Mouse (Mus musculus): ENCODE measurements around the gene Cdc42ep5.

- TF ChIP-seq POLR2A (IDR thresholded peaks at IDR 0.05; ENCODE audit: control insufficient read depth, extremely low read depth, insufficient read depth, low read length, poor library complexity) (no peak), CTCF (IDR thresholded peaks at IDR 0.05; ENCODE audit: borderline replicate concordance, control insufficient read depth, extremely low read depth, insufficient read depth, low read length, poor library complexity) (no peak)
These were observed 35.8 kb downstream of the Cdc42ep5 start for GRCm38 (mm10) chr7:4128860-4129259.
